Mouse (Mus musculus): ENCODE measurements around the gene Epo. TPM values are rescaled to one million over a fixed set of nuclear protein-coding genes. Genes with fewer than 3 reads are reported as not detected.
A peak's percentile ranks its signal among the peaks of the same experiment; 100 is the strongest.

The Epo gene
- 0.26 TPM in 1 of 2 replicates, not detected in the other for polyA plus RNA-seq (2015; fragmentation: Nextera tagmentation; extraction: Ambion mirVana)

DNA sequence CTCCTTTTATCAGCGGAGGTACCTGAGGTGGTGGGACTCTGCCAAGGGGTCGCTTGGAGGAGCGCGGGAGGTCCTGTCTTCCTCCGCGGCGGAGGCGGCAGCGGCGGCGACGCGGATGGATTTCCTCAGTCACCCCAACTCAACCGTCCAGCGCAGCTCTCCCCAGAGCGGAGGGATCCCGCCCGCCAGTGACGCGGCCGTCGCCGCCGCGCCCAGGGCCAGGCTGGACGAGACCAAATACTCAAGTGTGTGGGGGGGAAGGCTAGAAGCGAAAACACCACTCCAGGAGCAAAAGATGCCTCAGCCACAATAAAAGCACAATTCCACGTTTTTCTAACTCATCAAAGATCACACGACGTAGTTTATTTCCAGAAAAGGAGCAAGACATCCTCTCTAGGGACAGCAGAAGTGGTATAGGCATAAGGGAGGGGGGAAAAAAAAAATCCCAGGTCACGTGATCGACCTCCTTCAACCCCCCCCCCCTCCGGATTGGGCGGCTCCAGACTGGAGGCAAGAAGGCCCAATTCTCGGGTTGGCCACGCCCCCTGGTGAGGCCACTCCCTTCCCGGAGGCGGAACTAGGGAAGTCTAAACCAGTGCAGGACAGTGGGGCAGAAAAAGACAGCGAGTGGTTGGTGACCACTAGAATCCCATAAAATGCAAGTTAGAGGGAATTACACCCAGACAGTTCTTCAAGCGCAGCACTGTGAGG is at the start of gene Epo, which contains the start of gene Gnb2:
Gene Epo, minus strand, starts transcription at position 126 of the 711 bp plus-strand sequence.
Gene Gnb2, minus strand, starts transcription at position 394 of the 711 bp plus-strand sequence.
- Histone ChIP-seq H3K4me2 (peak within 1 kb of the TSS; percentile 71), H3K4me1 (peaks cover 21% of the 10 kb centered on the region), H3K4me3 (peak within 1 kb of the TSS; percentile 85), H3K9ac (peak within 1 kb of the TSS; percentile 82), H3K36me3 (peaks cover 21% of the 10 kb centered on the region), H3K27ac (peak within 1 kb of the TSS; percentile 96), H3K27me3 (0 out of 2 replicates have a peak, but pooled peaks cover 2% of the 10 kb centered on the region), H3K9me3 (no peaks in the 10 kb centered on the region)
- ATAC-seq (ENCODE audit: insufficient number of reproducible peaks, low FRiP score, low TSS enrichment, low read depth), result peak; percentile 76
- under 1% methylated on average over 40 of the region's 40 CpGs for WGBS

GRCm38 (mm10) chr5:137582702-137583101 is 49.7 kb upstream of the Epo start:
- no peak overlapping the region for H3K4me3 ChIP-seq
- no peak for ATAC-seq (ENCODE audit: insufficient number of reproducible peaks, low FRiP score, low TSS enrichment, low read depth)
- no peak overlapping the region for H3K9ac ChIP-seq
- H3K27ac ChIP-seq, result no peak overlapping the region
- 28% methylated on average over 8 of the region's 8 CpGs for WGBS
- peaks cover 22% of the 10 kb centered on the region; the same call in 1 of the 2 replicates for H3K4me1 ChIP-seq
- H3K4me2 ChIP-seq, result no peak overlapping the region
- H3K27me3 ChIP-seq, result peaks cover 16% of the 10 kb centered on the region
- H3K9me3 ChIP-seq, result no peaks in the 10 kb centered on the region
- no peaks in the 10 kb centered on the region for H3K36me3 ChIP-seq

DNA sequence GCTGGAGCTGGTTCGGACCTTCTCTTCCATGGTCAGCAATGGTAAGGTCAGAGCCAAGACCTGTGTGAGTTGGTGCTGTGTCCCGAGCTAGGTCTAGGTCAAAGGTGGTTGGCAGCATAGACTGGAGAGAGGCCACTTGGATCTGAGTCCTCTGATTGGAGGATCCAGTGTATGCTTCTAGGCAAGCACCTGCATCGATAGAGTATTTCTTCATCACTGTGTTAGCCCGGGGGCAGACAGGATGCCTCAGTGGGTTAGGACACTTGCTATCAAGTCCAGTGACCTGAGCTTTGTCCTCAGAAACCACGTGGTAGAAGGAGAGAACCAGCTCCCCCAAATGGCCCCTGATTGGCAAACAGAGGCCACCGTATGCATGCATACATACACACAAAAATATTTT is 47.2 kb upstream of the Epo start:
- no peak overlapping the region for H3K4me3 ChIP-seq
- H3K27ac ChIP-seq, result no peak overlapping the region
- H3K27me3 ChIP-seq, result peaks cover 16% of the 10 kb centered on the region
- ATAC-seq (ENCODE audit: insufficient number of reproducible peaks, low FRiP score, low TSS enrichment, low read depth), result no peak
- WGBS, result 79% methylated on average over 6 of the region's 6 CpGs
- no peak overlapping the region for H3K4me2 ChIP-seq
- H3K36me3 ChIP-seq, result no peaks in the 10 kb centered on the region
- peaks cover 22% of the 10 kb centered on the region; the same call in 1 of the 2 replicates for H3K4me1 ChIP-seq
- no peak overlapping the region for H3K9ac ChIP-seq
- no peaks in the 10 kb centered on the region for H3K9me3 ChIP-seq

DNA sequence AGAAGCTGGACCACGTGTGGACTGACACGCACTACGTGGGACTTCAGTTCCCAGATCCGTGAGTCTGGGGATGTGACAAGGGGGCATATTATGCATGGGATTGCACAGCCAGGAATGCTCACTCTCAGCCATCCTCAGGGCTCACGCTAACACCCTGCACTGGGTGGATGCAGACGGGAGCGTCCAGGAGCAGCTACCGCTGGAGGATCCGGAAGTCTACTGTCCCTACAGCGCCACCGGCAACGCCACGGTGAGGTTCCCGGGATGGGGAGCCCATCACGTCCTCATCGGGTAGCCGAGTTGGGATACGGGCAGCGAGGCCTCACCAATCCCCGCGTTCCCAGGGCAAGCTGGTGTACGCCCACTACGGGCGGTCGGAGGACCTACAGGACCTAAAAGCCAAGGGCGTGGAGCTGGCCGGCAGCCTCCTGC is 41.4 kb upstream of the Epo start:
- Histone ChIP-seq H3K4me3 (peak overlapping the region; percentile 25), H3K4me1 (peaks cover 10% of the 10 kb centered on the region), H3K27ac (no peak overlapping the region), H3K36me3 (no peaks in the 10 kb centered on the region), H3K9ac (no peak overlapping the region), H3K4me2 (peak overlapping the region; percentile 41), H3K27me3 (peaks cover 15% of the 10 kb centered on the region), H3K9me3 (no peaks in the 10 kb centered on the region)
- WGBS, result 6% methylated on average over 27 of the region's 27 CpGs
- ATAC-seq (ENCODE audit: insufficient number of reproducible peaks, low FRiP score, low TSS enrichment, low read depth), result no peak

DNA sequence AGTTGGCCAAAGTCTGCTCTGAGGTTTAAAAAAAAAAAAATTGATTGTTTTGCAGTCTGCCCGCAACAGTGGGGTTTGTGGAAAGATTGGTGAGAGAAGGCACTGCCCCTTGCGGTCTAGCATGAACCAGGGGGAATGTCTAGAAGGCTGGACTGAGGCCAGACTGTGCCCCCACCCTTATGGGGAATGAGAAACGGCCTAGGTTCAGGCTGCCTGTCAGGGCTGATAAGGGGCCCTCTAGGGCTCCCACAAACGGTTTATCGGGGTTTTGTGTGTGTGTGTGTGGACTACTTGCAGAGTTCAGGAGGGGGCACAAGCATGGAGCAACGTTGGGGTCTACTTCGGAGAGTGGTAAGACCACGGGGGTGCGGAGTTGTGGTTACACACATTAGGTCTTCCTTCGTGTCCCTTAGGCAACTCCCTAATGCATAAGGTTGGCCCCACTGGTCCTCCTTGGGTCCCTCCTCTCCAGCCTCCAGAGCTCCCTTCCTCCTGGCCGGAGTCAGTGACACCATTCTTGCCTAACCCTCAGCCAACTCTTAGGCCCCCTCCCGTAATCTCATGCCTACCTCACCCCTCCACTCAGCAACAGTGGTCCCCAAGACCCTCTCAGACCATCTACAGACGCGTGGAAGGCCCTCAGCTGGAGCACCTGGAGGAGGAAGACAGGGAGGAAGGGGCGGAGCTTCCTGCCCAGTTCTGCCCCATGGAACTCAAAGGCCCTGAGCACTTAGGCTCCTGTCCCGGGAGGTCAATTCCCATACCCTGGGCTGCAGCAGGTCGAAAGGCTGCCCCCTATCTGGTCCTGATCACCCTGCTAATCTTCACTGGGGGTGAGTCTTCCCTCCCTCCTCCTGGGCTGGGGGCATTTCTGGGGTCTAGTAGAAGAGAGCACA is 37.9 kb upstream of the Epo start:
- no peak overlapping the region for H3K4me2 ChIP-seq
- H3K4me3 ChIP-seq, result no peak overlapping the region
- no peak for ATAC-seq (ENCODE audit: insufficient number of reproducible peaks, low FRiP score, low TSS enrichment, low read depth)
- 76% methylated on average over 17 of the region's 17 CpGs for WGBS
- no peaks in the 10 kb centered on the region for H3K36me3 ChIP-seq
- H3K4me1 ChIP-seq, result peaks cover 10% of the 10 kb centered on the region
- H3K27me3 ChIP-seq, result peaks cover 15% of the 10 kb centered on the region
- no peak overlapping the region for H3K9ac ChIP-seq
- H3K9me3 ChIP-seq, result no peaks in the 10 kb centered on the region
- H3K27ac ChIP-seq, result no peak overlapping the region

DNA sequence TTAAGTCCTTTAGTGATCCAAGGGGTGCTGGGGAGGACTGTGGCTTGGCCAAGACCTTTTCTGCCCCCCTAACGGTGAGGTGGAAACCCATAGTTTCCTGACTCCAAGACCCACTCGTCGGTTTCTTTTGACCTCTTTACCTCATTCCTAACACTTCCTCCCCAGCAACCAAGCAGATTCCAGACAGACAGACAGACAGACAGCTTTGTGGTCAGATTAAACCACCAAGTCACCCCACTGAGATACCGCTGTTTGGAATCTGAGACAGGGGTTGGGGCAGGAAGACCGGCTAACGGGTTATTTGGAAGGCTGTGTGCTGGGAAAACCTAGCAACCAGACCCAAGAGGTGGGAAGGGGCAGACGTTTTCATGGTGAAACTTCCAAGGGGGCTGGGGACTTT is 37.1 kb upstream of the Epo start:
- no peak for ATAC-seq (ENCODE audit: insufficient number of reproducible peaks, low FRiP score, low TSS enrichment, low read depth)
- H3K9me3 ChIP-seq, result no peaks in the 10 kb centered on the region
- H3K9ac ChIP-seq, result no peak overlapping the region
- no peaks in the 10 kb centered on the region for H3K36me3 ChIP-seq
- H3K4me3 ChIP-seq, result no peak overlapping the region
- H3K4me1 ChIP-seq, result peaks cover 10% of the 10 kb centered on the region
- WGBS, result 54% methylated on average over 7 of the region's 7 CpGs
- peaks cover 15% of the 10 kb centered on the region for H3K27me3 ChIP-seq
- H3K27ac ChIP-seq, result no peak overlapping the region
- no peak overlapping the region for H3K4me2 ChIP-seq

- Histone ChIP-seq H3K4me1 (peaks cover 9% of the 10 kb centered on the region), H3K9ac (no peak within 1 kb of the TSS), H3K4me3 (no peak within 1 kb of the TSS), H3K27me3 (peaks cover 14% of the 10 kb centered on the region), H3K4me2 (no peak within 1 kb of the TSS), H3K9me3 (no peaks in the 10 kb centered on the region), H3K36me3 (no peaks in the 10 kb centered on the region), H3K27ac (no peak within 1 kb of the TSS)
- no peak for ATAC-seq (ENCODE audit: insufficient number of reproducible peaks, low FRiP score, low TSS enrichment, low read depth)
- WGBS, result 26% methylated on average over 9 of the region's 9 CpGs
Observed at GRCm38 (mm10) chr5:137569665-137570064, 36.6 kb upstream of the Epo start, which contains the start of gene Tfr2. Gene Tfr2, plus strand, starts transcription at chr5:137569840.

- no peaks in the 10 kb centered on the region for H3K36me3 ChIP-seq
- peaks cover 7% of the 10 kb centered on the region; the same call in 1 of the 2 replicates for H3K27me3 ChIP-seq
- no peak overlapping the region for H3K27ac ChIP-seq
- no peaks in the 10 kb centered on the region for H3K9me3 ChIP-seq
- H3K4me2 ChIP-seq, result no peak overlapping the region
- WGBS, result 63% methylated on average over 11 of the region's 12 CpGs
- no peak overlapping the region for H3K4me3 ChIP-seq
- ATAC-seq (ENCODE audit: insufficient number of reproducible peaks, low FRiP score, low TSS enrichment, low read depth), result no peak
- peaks cover 4% of the 10 kb centered on the region; the same call in 1 of the 2 replicates for H3K4me1 ChIP-seq
- no peak overlapping the region for H3K9ac ChIP-seq
Observed at GRCm38 (mm10) chr5:137569031-137569430, 36.0 kb upstream of the Epo start.

GRCm38 (mm10) chr5:137568223-137568798 is 35.3 kb upstream of the Epo start:
- Histone ChIP-seq H3K27me3 (0 out of 2 replicates have a peak, but pooled peaks cover 3% of the 10 kb centered on the region), H3K27ac (no peak overlapping the region), H3K9ac (no peak overlapping the region), H3K4me2 (no peak overlapping the region), H3K36me3 (no peaks in the 10 kb centered on the region), H3K4me3 (no peak overlapping the region), H3K9me3 (no peaks in the 10 kb centered on the region), H3K4me1 (peaks cover 4% of the 10 kb centered on the region; the same call in 1 of the 2 replicates)
- 86% methylated on average over 8 of the region's 8 CpGs for WGBS
- ATAC-seq (ENCODE audit: insufficient number of reproducible peaks, low FRiP score, low TSS enrichment, low read depth), result no peak

- no peaks in the 10 kb centered on the region for H3K27me3 ChIP-seq
- H3K9me3 ChIP-seq, result no peaks in the 10 kb centered on the region
- H3K4me2 ChIP-seq, result no peak overlapping the region
- H3K4me1 ChIP-seq, result peaks cover 4% of the 10 kb centered on the region; the same call in 1 of the 2 replicates
- H3K36me3 ChIP-seq, result no peaks in the 10 kb centered on the region
- no peak overlapping the region for H3K4me3 ChIP-seq
- no peak overlapping the region for H3K27ac ChIP-seq
- 90% methylated on average over 5 of the region's 5 CpGs for WGBS
- H3K9ac ChIP-seq, result no peak overlapping the region
- no peak for ATAC-seq (ENCODE audit: insufficient number of reproducible peaks, low FRiP score, low TSS enrichment, low read depth)
Observed at GRCm38 (mm10) chr5:137566416-137566815, 33.4 kb upstream of the Epo start.

- Histone ChIP-seq H3K27ac (no peak overlapping the region), H3K9ac (no peak overlapping the region), H3K4me2 (no peak overlapping the region), H3K36me3 (no peaks in the 10 kb centered on the region), H3K4me3 (no peak overlapping the region), H3K4me1 (peaks cover 4% of the 10 kb centered on the region; the same call in 1 of the 2 replicates), H3K27me3 (no peaks in the 10 kb centered on the region), H3K9me3 (no peaks in the 10 kb centered on the region)
- ATAC-seq (ENCODE audit: insufficient number of reproducible peaks, low FRiP score, low TSS enrichment, low read depth), result no peak
- 62% methylated on average over 6 of the region's 6 CpGs for WGBS
Observed at GRCm38 (mm10) chr5:137565744-137566143, 32.7 kb upstream of the Epo start.

All from limb, embryonic 15.5 days (tissue).